Mouse (Mus musculus) megakaryocyte, adult 5-6 weeks (primary cell): Measurements from ENCODE around the gene Lgi2. TPM values are rescaled to one million over a fixed set of nuclear protein-coding genes. Genes with fewer than 3 reads are reported as not detected.
A peak's percentile ranks its signal among the peaks of the same experiment; 100 is the strongest.

Source experiments
- ATAC-seq: 2 replicates; pipeline ENCODE4 v1.8.0; 2016; ENCODE audit warnings: mild to moderate bottlenecking, inconsistent platforms; ENCODE audit not compliant: poor library complexity, severe bottlenecking
- total RNA-seq, 2 experiments: library from RNA; stranded (forward) in 1 of 2; stranded (reverse) in 1 of 2; fragments of 153-499, 151-499 nt in 1 of 2; fragments of 221-1000, 200-1000 nt in 1 of 2; gene quantifications; 2 replicates each; pipeline versions ENCODE4 v1.2.3 to v1.2.4; 2015 to 2017

Lgi2 gene
- total RNA-seq, 2 experiments from 2014 or later, result not detected

DNA sequence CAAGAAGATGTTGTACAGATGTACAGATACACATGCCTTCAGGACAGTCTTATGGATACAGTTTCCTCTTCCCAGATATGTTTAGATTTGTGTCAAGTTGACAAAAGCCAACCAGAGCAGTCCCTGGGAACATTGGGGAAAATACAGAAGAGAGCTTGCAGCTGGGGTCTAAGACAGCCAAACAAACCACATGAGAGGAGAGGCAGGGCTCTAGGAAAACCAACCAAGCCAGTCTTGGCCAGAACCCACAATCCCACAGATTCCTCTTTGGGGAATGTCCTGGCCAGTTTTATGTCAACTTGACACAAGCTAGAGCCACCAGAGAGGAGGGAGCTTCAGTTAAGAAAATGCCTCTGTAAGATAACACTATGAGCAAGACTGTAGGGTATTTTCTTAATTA, 26.8 kb downstream of the Lgi2 start:
- no peak for ATAC-seq

DNA sequence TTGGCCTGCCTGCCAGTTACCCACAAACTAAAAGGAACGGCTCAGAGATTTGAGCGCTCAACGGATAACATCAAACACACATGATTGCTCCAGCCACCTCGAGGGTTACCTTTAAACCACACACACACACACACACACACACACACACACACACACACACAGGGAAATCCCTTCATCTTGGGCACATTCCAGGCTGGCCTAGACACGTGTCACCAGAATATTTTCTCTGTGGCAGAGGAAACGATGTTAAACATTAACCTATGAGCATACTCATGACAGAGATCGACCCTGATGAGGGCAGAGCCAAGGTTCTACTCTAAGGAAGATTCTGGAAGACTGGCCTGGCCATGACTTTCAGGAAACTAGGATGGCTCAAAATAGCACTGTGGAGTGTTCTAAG, 29.2 kb downstream of the Lgi2 start:
- ATAC-seq, result no peak

DNA sequence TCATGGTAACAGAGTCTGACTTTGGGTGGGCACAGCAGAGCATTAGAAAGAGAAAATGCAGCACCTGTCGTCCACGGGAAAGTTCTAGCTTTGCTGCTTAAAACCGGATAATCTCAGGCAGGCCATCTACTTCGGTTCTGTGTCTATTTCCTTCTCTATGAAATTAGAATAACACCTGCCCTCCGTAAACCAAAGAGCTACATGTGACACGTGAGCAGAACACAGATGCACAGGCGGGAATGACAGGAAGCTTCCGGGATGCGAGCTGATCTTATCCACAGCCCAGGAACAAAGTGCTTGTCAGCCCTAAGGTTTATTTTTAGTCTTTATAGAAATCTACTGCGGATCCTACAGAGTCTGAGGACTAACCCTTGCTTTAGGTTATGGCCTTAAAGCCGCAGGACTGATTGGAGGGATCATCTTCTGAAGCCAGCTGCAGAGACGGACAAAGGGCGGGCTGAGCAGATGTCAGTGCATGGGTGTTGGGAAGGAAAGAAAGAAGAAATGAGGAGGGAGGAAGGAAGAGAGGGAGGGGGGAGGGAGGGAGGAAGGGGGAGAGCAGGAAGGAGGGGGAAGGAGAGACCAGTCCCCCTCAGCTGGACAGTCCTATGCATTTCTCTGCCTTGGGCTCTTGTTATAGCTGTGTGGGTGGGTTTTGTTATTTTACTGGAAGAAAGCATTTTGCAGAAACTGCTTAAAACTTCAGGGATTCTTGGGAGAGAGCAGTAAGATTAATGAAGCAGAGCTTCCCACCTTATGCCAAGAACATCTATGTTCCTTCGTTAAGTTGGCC, 31.3 kb downstream of the Lgi2 start:
- no peak for ATAC-seq

DNA sequence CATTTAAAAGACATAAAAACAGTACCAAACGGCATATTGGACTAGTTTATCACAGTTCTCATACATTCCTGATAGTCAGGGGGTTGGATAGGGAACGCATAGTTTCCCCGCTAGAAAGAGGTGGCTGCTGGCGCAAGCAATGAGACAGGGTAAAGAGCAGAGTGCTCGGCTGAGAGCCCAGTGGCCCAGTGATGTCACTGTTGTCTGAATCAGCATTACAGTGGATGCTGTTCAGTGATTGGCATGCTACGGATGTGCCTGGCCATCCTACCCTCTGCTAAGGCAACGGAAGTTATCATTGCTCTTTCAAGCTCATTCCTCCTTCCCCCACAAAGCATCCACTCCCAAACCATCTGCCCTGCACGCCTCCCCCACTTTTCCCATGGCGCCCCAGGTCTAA, 32.6 kb downstream of the Lgi2 start:
- no peak for ATAC-seq

DNA sequence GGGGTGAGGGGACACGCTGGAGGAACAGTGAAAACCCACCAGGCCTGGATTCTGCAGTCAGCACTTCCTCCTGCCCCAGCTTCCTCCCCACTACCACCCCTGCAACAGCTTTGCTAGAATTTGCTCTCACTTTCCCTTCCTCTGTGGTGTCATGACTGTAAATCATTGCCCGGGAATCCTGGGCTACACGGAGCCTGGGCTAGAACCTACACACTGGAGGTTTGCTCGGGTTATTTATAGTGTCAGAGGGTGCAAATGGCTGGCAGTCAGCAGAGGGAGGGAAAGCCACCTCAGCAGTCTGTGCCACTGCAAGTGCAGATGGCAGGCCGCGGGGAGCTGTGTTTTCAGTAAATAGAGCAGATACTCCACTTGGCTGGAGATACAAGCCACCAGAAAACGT, 37.7 kb downstream of the Lgi2 start:
- peak; percentile 72 for ATAC-seq

DNA sequence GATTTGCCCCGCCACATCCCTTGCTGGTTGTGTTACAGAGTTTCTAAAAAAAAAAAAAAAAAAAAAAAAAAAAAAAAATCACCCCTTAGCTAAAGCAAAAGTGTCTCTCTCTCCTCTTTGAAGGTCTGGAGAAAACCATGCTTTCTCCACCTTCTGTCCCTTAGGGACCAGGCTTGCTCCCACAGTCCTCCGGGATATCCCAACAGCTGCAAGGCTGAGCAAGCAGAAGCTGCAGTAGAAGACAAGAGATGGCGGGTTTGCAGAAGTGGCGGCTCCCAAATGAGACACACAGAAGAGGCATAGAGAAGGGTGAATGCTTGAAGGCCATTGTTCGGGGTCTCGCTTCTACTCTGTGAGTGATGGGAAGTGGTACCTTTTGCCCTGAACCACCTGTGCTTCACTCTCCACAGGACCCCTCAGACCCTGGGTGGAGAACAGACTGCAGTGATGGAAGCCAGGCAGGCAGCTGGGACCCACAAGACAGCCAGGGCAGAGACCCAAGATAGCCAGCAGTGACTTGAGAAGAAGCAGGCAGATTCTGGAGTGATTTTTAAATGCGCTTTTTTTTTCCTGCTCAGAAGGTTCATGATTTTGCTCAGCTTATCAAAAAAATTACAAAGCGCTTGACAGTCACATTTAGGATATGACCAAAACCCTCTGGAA, 39.8 kb downstream of the Lgi2 start:
- ATAC-seq, result no peak

DNA sequence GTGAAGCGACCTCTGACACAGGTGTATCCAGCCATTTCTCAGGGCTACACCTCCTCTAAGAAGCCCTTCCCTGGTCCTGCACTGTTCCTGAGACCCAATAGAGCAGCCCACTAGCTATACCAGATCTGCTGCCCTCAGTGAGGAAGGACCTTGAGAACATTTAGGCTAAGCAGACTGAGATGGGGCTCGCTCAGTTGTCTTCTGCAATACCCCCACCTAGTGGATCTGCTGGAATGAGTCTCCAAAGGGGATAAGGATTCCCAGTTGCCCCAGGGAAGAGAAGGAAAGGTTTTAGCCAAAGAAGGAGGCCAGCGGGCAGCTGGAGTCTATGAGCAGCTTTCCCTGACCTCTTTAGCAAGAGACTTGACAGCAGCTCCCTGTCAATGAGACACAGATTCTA, 42.1 kb downstream of the Lgi2 start:
- no peak for ATAC-seq

DNA sequence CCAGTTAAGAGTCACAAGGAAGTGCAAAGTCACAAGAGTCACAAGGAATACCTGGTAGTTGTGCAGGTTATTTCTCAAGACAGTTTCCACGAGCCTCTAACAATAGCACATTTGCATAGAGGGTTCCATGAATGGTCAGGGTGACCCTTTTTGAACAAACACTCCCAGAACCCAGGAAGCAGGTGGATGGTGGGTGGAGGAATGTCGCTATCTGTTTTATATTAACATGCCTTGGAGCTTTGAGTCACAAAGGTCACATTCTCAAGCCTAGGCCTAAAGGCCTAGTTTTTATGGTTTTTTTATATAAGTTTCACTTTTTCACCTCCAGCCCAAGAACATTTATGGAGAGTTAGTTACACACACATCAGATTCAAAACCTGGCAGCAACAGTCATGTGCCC, 46.3 kb downstream of the Lgi2 start:
- ATAC-seq, result no peak

DNA sequence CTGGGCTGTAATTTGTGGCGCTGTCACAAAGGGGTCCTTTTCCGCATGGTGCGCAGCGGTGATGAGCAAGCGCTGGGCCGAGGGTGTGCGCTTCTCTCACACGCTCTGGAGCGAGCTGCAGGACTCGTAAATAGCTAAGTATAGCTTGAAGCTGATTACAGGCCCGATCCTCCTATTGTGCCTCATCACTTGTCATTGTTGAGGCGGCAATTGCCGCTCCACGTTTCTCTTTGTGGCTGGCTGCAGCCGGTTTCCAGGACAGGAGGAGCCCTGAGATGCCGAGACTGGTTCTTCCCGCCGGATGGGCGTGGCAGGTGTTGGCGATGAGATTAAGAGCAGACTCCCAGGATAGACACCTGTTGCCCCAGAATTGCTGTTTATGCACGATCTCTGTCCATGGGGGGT, 50.2 kb downstream of the Lgi2 start:
- ATAC-seq, result no peak

DNA sequence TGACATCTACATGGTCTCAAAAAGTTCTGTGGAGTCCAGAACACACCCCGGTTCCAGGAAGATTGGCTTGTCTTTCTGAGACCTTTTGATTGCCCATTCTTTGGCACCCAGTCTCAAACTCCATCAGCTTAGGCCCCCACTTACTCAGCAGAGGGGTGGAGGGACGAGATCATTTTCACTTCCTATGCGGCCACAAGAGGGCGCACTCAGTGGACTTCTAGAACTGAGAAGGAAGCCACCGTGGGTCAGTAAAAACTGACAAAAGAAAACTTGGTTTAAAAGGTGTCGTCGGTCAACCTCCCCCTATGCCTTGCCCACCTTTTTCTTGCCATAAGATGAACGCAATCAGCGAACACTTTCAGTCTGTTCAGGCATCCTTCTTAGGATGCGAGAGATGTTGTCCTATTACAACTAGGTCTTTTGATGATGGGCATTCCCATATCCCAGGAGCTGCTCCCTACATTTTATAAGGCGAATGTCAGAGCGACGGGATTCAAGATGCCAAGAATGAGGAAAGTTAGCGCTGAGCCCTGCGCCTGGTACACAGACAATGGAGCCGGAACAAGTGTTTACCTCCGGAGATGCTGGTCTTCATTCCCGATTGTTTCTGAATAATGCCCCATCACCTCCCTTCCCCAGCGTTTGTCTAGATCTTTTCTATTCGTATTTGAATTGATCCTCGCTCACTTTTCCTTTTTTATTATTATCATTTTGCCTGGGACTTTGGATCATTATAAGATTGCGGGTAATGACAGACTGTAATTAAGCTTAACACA, 50.8 kb downstream of the Lgi2 start:
- peak; percentile 62; the same call in 1 of the 2 replicates for ATAC-seq

DNA sequence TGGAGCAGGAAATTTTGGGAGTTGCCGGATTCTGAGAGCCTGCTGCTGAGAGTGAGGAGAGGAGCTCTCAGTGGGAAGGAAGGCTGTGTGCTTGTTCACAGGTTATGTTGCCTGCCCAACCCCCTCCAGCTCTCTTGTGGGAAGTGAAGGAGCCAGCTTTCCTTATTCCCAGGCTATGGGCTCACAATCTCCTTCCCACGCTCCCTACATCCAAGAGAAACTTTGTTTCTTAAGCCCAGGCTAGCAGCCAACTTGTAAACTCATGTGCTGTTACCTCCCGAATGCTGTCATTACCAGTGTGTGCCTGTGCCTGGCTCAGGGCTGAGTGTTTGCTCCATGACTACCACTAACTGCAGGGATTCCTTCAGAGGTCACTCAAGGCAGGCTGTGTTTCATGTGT, 55.2 kb downstream of the Lgi2 start:
- no peak for ATAC-seq

DNA sequence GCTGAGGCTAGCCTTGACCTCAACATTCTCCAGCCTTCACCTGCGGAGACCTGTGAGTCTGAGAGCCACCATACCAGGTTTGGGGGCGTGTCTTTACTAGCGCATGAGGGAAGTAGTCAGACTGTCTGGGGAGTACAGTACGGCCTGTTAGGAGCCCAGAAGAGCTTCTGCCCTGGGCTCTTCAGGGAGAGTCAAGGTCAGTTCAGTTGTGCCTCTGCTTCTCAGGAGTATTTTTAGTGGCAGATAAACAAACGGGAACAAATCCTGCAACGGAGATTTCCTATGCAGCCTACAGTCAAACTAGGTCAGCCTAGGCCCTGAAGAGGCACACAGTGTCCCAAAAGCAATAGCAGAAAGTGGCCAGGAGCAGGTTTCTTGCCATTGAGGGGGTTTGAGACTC, 56.8 kb downstream of the Lgi2 start:
- ATAC-seq, result no peak

DNA sequence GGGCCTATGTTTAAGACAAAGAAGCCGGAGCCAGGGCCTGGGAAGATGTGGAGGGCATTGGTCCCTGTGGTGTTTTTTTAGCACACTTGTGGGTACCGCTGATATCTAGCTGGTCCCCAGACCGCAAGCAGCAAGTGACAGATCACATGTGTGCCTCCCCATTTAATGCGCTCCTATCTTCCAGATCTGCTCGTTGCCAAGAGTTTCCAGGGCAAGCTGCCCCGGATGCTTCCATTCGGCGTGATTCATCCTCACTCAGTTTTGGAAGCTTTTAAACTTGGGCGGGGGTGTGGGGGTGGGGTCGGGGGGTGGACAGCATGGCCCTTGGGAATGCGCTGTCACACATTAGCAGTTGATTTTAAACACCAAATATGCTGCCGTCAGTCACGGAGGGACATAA, 61.6 kb downstream of the Lgi2 start:
- ATAC-seq, result no peak

DNA sequence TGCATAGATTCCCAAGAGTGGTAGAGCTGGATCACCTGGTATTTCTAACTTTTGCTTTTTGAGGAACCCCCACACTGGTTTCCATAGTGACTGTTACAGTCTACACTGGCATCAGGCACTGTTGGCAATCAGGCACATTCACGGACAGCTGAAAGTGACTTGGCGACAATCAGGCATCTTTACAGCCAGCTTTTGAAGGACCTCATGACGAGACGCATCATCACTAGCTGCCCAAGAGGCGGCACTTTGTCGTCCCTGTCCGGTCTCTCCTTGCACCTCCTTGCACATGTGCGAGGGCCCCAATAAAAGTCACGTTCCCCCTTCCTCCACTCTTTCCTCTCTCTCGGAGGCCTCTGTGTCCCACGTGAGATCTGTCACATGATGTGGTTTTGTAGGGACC, 62.1 kb downstream of the Lgi2 start:
- no peak for ATAC-seq

DNA sequence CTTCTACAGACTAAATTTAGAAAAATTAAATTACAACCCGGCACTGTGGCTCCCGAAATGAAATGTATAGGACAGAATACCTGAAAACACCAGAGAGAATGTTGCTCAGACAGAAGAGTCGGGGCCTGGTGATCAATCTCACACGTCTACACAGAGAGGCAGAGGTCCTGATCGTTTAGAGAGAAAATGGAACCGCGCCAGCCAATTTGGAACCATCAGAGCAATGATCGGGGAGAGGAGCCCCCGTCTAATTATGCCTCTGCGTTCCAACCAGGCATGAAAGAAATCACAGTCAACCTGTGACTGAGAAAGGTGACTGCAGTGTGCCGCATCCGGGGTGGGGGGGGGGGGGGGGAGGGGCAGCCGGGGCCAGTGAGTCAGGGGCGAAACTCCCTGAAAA, 70.6 kb downstream of the Lgi2 start:
- ATAC-seq, result no peak

DNA sequence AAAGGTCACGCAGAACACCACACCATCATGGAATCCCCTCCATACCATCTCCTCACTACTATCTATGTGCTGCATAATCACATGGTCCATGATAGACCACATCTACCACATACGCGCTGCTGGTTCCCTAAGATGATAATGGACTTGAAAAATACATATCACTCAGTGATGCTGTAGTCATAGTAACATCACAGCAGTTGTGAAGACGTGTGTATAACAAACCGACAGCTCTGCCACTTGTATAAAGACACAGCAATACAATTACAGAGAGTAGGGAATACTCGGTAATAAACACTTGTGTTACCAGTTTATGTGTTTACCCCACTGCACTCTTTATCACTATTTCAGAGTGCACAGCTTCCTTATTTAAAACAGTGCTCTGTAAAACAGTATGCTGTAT, 74.8 kb downstream of the Lgi2 start:
- no peak for ATAC-seq

DNA sequence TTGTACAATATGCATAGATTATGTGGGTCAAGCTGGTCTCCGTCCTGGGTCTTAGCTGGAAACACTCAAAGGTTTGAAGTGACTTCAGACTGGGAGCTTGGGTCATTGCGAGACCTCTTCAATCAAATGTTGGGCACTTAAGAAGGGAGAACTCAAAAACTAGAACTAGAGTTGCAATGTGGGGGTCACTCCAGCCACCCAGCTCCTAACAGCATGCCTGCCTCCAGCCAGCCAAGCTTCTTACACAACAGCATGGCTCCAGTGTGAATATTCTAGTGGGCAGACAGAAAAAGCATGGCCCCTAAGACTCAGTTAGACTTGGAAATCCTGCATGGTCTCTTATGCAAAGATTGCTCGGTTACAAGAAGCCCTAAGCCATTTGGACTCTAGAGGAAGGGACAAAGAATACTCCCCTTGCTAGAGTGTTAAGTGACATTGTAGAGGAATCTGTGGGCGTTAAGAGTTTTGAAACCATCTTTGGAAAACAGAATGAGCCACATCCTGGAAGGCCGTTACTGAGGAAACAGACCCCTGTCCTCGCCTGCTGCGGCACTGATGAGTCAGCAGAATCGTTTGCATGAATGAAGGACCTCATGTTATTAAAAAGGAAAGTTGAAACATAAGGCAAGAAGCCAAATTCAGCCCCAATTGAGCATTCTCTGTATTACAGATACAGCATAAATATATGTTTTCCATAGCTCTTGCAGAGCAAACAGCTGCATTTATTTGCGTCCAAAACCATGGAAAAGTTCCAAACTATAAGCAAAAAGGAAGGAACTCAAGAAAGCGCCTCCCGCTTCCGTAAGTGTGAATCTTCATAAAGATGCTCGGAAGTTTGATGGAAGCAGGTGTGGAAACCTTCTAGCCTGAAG, 78.5 kb downstream of the Lgi2 start:
- peak; percentile 18; the same call in 1 of the 2 replicates for ATAC-seq
